Mouse (Mus musculus) kidney, postnatal 0 days (tissue): ENCODE measurements around the gene Fcer2a. TPM values are rescaled to one million over a fixed set of nuclear protein-coding genes. Genes with fewer than 3 reads are reported as not detected.
A peak's percentile ranks its signal among the peaks of the same experiment; 100 is the strongest.

Experiments
- ATAC-seq: fragments of 200-750 bp; cut with Nextera tagmentation; replicated peaks from 2 replicates; pipeline ENCODE4 v1.8.0; 2017; ENCODE audit warnings: low read depth, moderate number of reproducible peaks, moderate TSS enrichment, moderate library complexity; ENCODE audit not compliant: low FRiP score
- DNase-seq: peaks from one replicate; pipeline ENCODE4 v3.0.0-alpha.2; 2016; ENCODE audit warnings: low spot score
- H3K27ac ChIP-seq: fragments of 300-500 bp; sonication (generic); 2 replicates; pipeline ENCODE4 v1.5.1; 2014; ENCODE audit warnings: mild to moderate bottlenecking
- H3K27me3 ChIP-seq: fragments of 300-500 bp; sonication (generic); 2 replicates; pipeline ENCODE4 v1.6.1; 2014; ENCODE audit warnings: low read length, mixed read lengths; ENCODE audit not compliant: insufficient read depth
- H3K36me3 ChIP-seq: fragments of 300-500 bp; sonication (generic); 2 replicates; pipeline ENCODE4 v1.6.1; 2014; ENCODE audit warnings: low read length, mixed read lengths; ENCODE audit not compliant: insufficient read depth
- H3K4me1 ChIP-seq: fragments of 300-500 bp; sonication (generic); replicated peaks from 2 replicates; pipeline ENCODE4 v1.6.1; 2014; ENCODE audit warnings: antibody characterized with exemption, low read length, mixed read lengths; ENCODE audit not compliant: insufficient read depth
- H3K4me2 ChIP-seq: fragments of 300-500 bp; sonication (generic); 2 replicates; pipeline ENCODE4 v1.6.1; 2014; ENCODE audit warnings: mild to moderate bottlenecking, low read length, moderate library complexity, mixed read lengths
- H3K4me3 ChIP-seq: fragments of 300-500 bp; sonication (generic); replicated peaks from 2 replicates; pipeline ENCODE4 v1.5.1; 2014; ENCODE audit warnings: low read depth, low read length
- H3K9ac ChIP-seq: fragments of 300-500 bp; sonication (generic); 2 replicates; pipeline ENCODE4 v1.6.1; 2014; ENCODE audit warnings: low read depth, low read length
- H3K9me3 ChIP-seq: fragments of 300-500 bp; sonication (generic); replicated peaks from 2 replicates; pipeline ENCODE4 v1.6.1; 2016; ENCODE audit warnings: low read length, inconsistent platforms, mixed read lengths
- CTCF ChIP-seq: IDR thresholded peaks from 2 replicates; pipeline ENCODE4 v1.5.1; 2016; ENCODE audit warnings: antibody characterized with exemption, low read depth, mild to moderate bottlenecking, moderate library complexity
- WGBS: fragments of 180-500 bp; shearing (Covaris S2); extraction: QIAGEN DNeasy Blood & Tissue Kit; methylation state at CpG from one replicate; pipeline ENCODE4 v1.1.7; 2014; 5-methylcytosine and 5-hydroxymethylcytosine counted together
- polyA plus RNA-seq: library from polyadenylated mRNA; unstranded; fragments of >200 nt; fragmentation: Nextera tagmentation; extraction: Ambion mirVana; gene quantifications from 2 replicates; pipeline ENCODE4 v1.2.1, GENCODE M21; 2015

Fcer2a gene
- polyA plus RNA-seq, 1 experiment from 2014 or later = 0.08 TPM

DNA sequence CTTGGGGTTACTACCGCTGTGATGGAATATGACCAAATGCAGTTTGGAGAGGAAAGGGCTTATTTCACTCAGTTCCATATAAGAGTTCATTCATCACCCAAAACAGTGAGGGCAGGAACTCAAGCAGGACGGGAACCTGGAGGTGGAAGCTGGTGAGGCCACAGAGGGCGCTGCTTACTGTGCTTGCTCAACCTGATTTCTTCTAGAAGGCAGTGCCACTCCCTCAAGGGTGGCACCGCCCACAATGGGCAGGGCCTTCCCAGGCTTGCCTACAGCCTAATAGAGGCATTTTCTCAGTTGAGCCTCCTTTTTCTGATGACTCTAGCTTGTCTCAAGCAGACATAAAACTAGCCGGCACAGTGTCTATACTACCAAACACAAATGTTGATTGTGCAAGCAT is 48.2 kb downstream of the Fcer2a start:
- Histone ChIP-seq H3K27me3 (no peaks in the 10 kb centered on the region), H3K9me3 (no peaks in the 10 kb centered on the region), H3K4me1 (no peaks in the 10 kb centered on the region), H3K27ac (no peak overlapping the region), H3K9ac (no peak overlapping the region), H3K4me2 (no peak overlapping the region), H3K36me3 (no peaks in the 10 kb centered on the region), H3K4me3 (no peak overlapping the region)
- peak; percentile 33 for DNase-seq
- peak; percentile 52 for TF ChIP-seq CTCF
- 29% methylated on average over 5 of the region's 5 CpGs for WGBS
- peak; percentile 40; the same call in 1 of the 2 replicates for ATAC-seq

Other genes with a start within 250 kb of the Fcer2a start
- 8.1 and 8.8 TPM in 2 replicates for gene Pex11g, start 226.5 kb downstream of the Fcer2a start, polyA plus RNA-seq
- 0.16 TPM in 1 of 2 replicates, not detected in the other for gene Tex45, start 223.3 kb downstream of the Fcer2a start, polyA plus RNA-seq
- gene Zfp358, start 201.0 kb downstream of the Fcer2a start, polyA plus RNA-seq = 42.1 and 45.0 TPM in 2 replicates
- gene Mcoln1, start 193.7 kb downstream of the Fcer2a start, polyA plus RNA-seq = 46.9 and 54.6 TPM in 2 replicates
- 24.3 and 26.4 TPM in 2 replicates for gene Pnpla6, start 178.8 kb downstream of the Fcer2a start, polyA plus RNA-seq
- gene C330021F23Rik, start 126.2 kb downstream of the Fcer2a start, polyA plus RNA-seq = 4.4 and 5.2 TPM in 2 replicates
- gene Camsap3, start 106.9 kb downstream of the Fcer2a start, polyA plus RNA-seq = 9.7 and 11.6 TPM in 2 replicates
- 44.4 and 48.4 TPM in 2 replicates for gene Xab2, start 72.9 kb downstream of the Fcer2a start, polyA plus RNA-seq
- gene Pet100, start 72.6 kb downstream of the Fcer2a start, polyA plus RNA-seq = 132 and 151 TPM in 2 replicates
- 0.42 TPM in 1 of 2 replicates, not detected in the other for gene Pcp2, start 68.6 kb downstream of the Fcer2a start, polyA plus RNA-seq
- 88.6 and 93.3 TPM in 2 replicates for gene Stxbp2, start 63.2 kb downstream of the Fcer2a start, polyA plus RNA-seq
- 0.27 and 0.58 TPM in 2 replicates for gene Retn, start 38.4 kb downstream of the Fcer2a start, polyA plus RNA-seq
- gene Mcemp1, start 28.4 kb downstream of the Fcer2a start, polyA plus RNA-seq = 0.47 and 0.54 TPM in 2 replicates
- 8.3 and 8.9 TPM in 2 replicates for gene Fcor, start 21.8 kb downstream of the Fcer2a start, polyA plus RNA-seq
- 32.1 and 32.9 TPM in 2 replicates for gene Trappc5, start 17.9 kb downstream of the Fcer2a start, polyA plus RNA-seq
- 0.18 and 0.34 TPM in 2 replicates for gene Clec4g, start 26.5 kb upstream of the Fcer2a start, polyA plus RNA-seq
- 0.08 and 0.10 TPM in 2 replicates for gene Cd209a, start 54.8 kb upstream of the Fcer2a start, polyA plus RNA-seq
- gene Cd209e, start 160.1 kb upstream of the Fcer2a start, polyA plus RNA-seq = not detected in 2 replicates
- gene Cd209d, start 184.4 kb upstream of the Fcer2a start, polyA plus RNA-seq = not detected in 2 replicates
- not detected in 2 replicates for gene Cd209b, start 232.7 kb upstream of the Fcer2a start, polyA plus RNA-seq